In genomic region chr7:127217901-127218642, GRCm38 (mm10) we compare ENCODE assay signal across 12 mouse cellular contexts. TPM values are rescaled to one million over a fixed set of nuclear protein-coding genes. Genes with fewer than 3 reads are reported as not detected.
DNase-seq lines count a peak whose midpoint lies in the region; ATAC-seq and TF ChIP-seq lines count a peak whose summit lies in the region.
"Had no signal": no experiment of that assay in that cellular context is flagged by ENCODE, and none has a peak within 500 bp of the region (broad histone marks: within the 10 kb centered on the region; RNA-seq: fewer than 3 reads in every experiment).

No protein-coding gene starts in this region.

- H3K4me1 ChIP-seq in lung, adult 2 months (ENCODE audit: control insufficient read depth, insufficient read depth, low read length): peaks cover 3% of the 10 kb centered on the region; the same call in 1 of the 2 replicates

- WGBS in lung, adult 2 months: 44% methylated on average over 10 of the region's 10 CpGs

- ATAC-seq in activated CD4-positive, CD25-positive, alpha-beta regulatory T cell, adult 4 months: peak; percentile 78
- ATAC-seq in megakaryocyte progenitor cell, adult 5-6 weeks (replicated peaks; ENCODE audit: poor library complexity): peak; percentile 25

- no peak for TF ChIP-seq POLR2A in lung, adult 2 months (IDR thresholded peaks at IDR 0.05; ENCODE audit: borderline replicate concordance, extremely low read depth, low read depth, low read length)

- DNase-seq in lung, adult 2 months: no peak
- no peak for DNase-seq in lung, postnatal 36 days
- DNase-seq in thymus, postnatal 25 days: peak; percentile 84
- DNase-seq in left cerebral cortex, adult 9 months (ENCODE audit: low spot score in 2 of 2): no peak
- no peak for DNase-seq in embryo, embryonic 9.5 days (ENCODE audit: extremely low spot score)
- no peak for DNase-seq in lung, postnatal 10 days
- DNase-seq: gastrocnemius, postnatal 25 days; kidney, adult 8-10 months had no signal

- peak overlapping the region; percentile 42 for H3K4me3 ChIP-seq in lung, adult 2 months (replicated peaks; ENCODE audit: extremely low read depth, low read depth, low read length)
- H3K4me3 ChIP-seq: embryonic facial prominence, embryonic 15.5 days; midbrain, embryonic 10.5 days had no signal

- no peak for TF ChIP-seq CTCF in lung, adult 2 months (IDR thresholded peaks at IDR 0.05; ENCODE audit: insufficient read depth, low read length)

RNA-seq across cellular contexts. Expression of gene Mylpf, which starts 9.4 kb away (rescaled TPM):
- 1.3 and 135 TPM in 2 replicates for polyA plus RNA-seq in lung, adult 2 months (2012; rRNA removed)
- polyA plus RNA-seq in activated CD4-positive, CD25-positive, alpha-beta regulatory T cell, adult 4 months (2017; shearing (Covaris generic)): 10 to 100 TPM; 26.7 to 30.7 TPM
- 7.8 and 10.6 TPM in 2 replicates for total RNA-seq in megakaryocyte progenitor cell, adult 5-6 weeks (2015)
- 6.0 and 6.8 TPM in 2 replicates for total RNA-seq in megakaryocyte progenitor cell, adult 5-6 weeks (2017)

RNA-seq across cellular contexts. Expression of gene Tbc1d10b, which starts 9.8 kb away (rescaled TPM):
- polyA plus RNA-seq in lung, adult 2 months (2012; rRNA removed): 30.3 and 32.9 TPM in 2 replicates
- 10 to 100 TPM; 13.6 to 18.9 TPM for polyA plus RNA-seq in activated CD4-positive, CD25-positive, alpha-beta regulatory T cell, adult 4 months (2017; shearing (Covaris generic))
- 12.8 and 13.8 TPM in 2 replicates for total RNA-seq in megakaryocyte progenitor cell, adult 5-6 weeks (2015)
- 34.0 and 36.0 TPM in 2 replicates for total RNA-seq in megakaryocyte progenitor cell, adult 5-6 weeks (2017)

RNA-seq across cellular contexts. Expression of gene Zfp553, which starts 14.8 kb away (rescaled TPM):
- polyA plus RNA-seq in lung, adult 2 months (2012; rRNA removed): 8.9 and 11.6 TPM in 2 replicates
- 1 to 10 TPM; 4.1 to 8.0 TPM for polyA plus RNA-seq in activated CD4-positive, CD25-positive, alpha-beta regulatory T cell, adult 4 months (2017; shearing (Covaris generic))
- 6.5 and 9.0 TPM in 2 replicates for total RNA-seq in megakaryocyte progenitor cell, adult 5-6 weeks (2015)
- 13.8 and 15.4 TPM in 2 replicates for total RNA-seq in megakaryocyte progenitor cell, adult 5-6 weeks (2017)

RNA-seq across cellular contexts. Expression of gene Sept1, which starts 14.9 kb away (rescaled TPM):
- polyA plus RNA-seq in lung, adult 2 months (2012; rRNA removed): 26.5 and 28.5 TPM in 2 replicates
- polyA plus RNA-seq in activated CD4-positive, CD25-positive, alpha-beta regulatory T cell, adult 4 months (2017; shearing (Covaris generic)): 100 to 1,000 TPM; 811 to 836 TPM
- 27.0 and 38.6 TPM in 2 replicates for total RNA-seq in megakaryocyte progenitor cell, adult 5-6 weeks (2015)
- 21.7 and 35.4 TPM in 2 replicates for total RNA-seq in megakaryocyte progenitor cell, adult 5-6 weeks (2017)

RNA-seq across cellular contexts. Expression of gene Cd2bp2, which starts 22.2 kb away (rescaled TPM):
- polyA plus RNA-seq in lung, adult 2 months (2012; rRNA removed): 20.7 and 31.0 TPM in 2 replicates
- polyA plus RNA-seq in activated CD4-positive, CD25-positive, alpha-beta regulatory T cell, adult 4 months (2017; shearing (Covaris generic)): 10 to 100 TPM; 38.9 to 50.5 TPM
- total RNA-seq in megakaryocyte progenitor cell, adult 5-6 weeks (2015): 16.8 and 17.4 TPM in 2 replicates
- total RNA-seq in megakaryocyte progenitor cell, adult 5-6 weeks (2017): 56.0 and 65.7 TPM in 2 replicates
